Mouse (Mus musculus) CH12.LX (cell line): ENCODE results near the gene Map2k6.

Source experiments
- CTCF ChIP-seq, 2 experiments: IDR thresholded peaks in 1 of 2; conservative IDR thresholded peaks in 1 of 2; 2 replicates each; pipeline ENCODE4 v1.5.1; 2011 to 2012; ENCODE audit warnings: low read depth in 2 of 2, low read length in 2 of 2, improper control_type of control experiment in 1 of 2, inconsistent platforms in 1 of 2, mild to moderate bottlenecking in 1 of 2, moderate library complexity in 1 of 2
- E2F4 ChIP-seq: IDR thresholded peaks from 2 replicates; pipeline ENCODE4 v1.6.1; 2011; ENCODE audit warnings: low read depth, low read length, improper control_type of control experiment; ENCODE audit not compliant: insufficient replicate concordance
- ELF1 ChIP-seq: IDR thresholded peaks from 2 replicates; pipeline ENCODE4 v1.6.1; 2014; ENCODE audit warnings: low read depth, mild to moderate bottlenecking, inconsistent platforms, low read length, improper control_type of control experiment
- HCFC1 ChIP-seq: IDR thresholded peaks from 2 replicates; pipeline ENCODE4 v1.6.1; 2012; ENCODE audit warnings: low read depth, mild to moderate bottlenecking, inconsistent platforms, low read length, improper control_type of control experiment
- POLR2A ChIP-seq: IDR thresholded peaks from 2 replicates; pipeline ENCODE4 v1.6.1; 2011; ENCODE audit warnings: low read depth, mild to moderate bottlenecking, improper control_type of control experiment, low read length
- POLR2AphosphoS2 ChIP-seq: IDR thresholded peaks from 2 replicates; pipeline ENCODE4 v1.6.1; 2011; ENCODE audit warnings: low read depth, low read length, improper control_type of control experiment

GRCm38 (mm10) chr11:110572548-110572947 is 173.6 kb downstream of the Map2k6 start:
- TF ChIP-seq CTCF (conservative IDR thresholded peaks at IDR 0.05 in 1 of 2, IDR thresholded peaks at IDR 0.05 in 1 of 2; ENCODE audit: low read depth in 2 of 2, low read length in 2 of 2) (peak; percentile 45 to 93), ELF1 (no peak), POLR2AphosphoS2 (no peak), E2F4 (no peak), POLR2A (no peak), HCFC1 (no peak)
